Mouse (Mus musculus): ENCODE data around the gene C2. TPM values are rescaled to one million over a fixed set of nuclear protein-coding genes. Genes with fewer than 3 reads are reported as not detected.
"Not testable (repeated sequence)": the region's sequence is repeated elsewhere in the genome, so short reads cannot be mapped to it uniquely, and the experiment has no call there.

Gene C2
- polyA plus RNA-seq, 1 experiment from 2014 or later = 2.7 TPM

DNA sequence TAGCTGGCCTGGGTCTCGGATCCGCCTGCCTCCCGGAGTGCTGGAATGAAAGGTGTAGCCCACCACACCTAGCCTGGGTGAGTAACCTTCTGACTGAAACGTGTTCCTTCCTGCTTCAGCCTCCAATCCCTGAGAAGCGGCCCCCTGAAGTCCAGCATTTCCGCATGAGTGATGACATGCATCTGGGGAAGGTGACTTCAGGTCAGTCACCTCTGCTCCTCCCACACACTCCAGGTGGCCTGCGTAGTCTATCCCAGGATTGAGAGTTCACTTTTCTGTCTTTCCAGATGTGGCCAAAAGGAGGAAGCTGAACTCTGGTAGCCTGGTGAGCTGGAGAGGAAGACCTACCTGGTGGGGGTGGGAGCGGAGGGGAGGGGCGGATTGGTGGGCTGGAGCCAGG, 4.8 kb upstream of the C2 start:
- Histone ChIP-seq H3K4me1 (peaks cover 14% of the 10 kb centered on the region), H3K27ac (no peak overlapping the region), H3K27me3 (no peaks in the 10 kb centered on the region), H3K36me3 (peaks cover 66% of the 10 kb centered on the region), H3K4me3 (no peak overlapping the region), H3K9ac (no peak overlapping the region), H3K4me2 (no peak overlapping the region), H3K9me3 (no peaks in the 10 kb centered on the region)
- 90% methylated on average over 9 of the region's 9 CpGs for WGBS
- ATAC-seq (ENCODE audit: insufficient number of reproducible peaks, insufficient read depth, low FRiP score, low TSS enrichment, low read depth) = no peak

DNA sequence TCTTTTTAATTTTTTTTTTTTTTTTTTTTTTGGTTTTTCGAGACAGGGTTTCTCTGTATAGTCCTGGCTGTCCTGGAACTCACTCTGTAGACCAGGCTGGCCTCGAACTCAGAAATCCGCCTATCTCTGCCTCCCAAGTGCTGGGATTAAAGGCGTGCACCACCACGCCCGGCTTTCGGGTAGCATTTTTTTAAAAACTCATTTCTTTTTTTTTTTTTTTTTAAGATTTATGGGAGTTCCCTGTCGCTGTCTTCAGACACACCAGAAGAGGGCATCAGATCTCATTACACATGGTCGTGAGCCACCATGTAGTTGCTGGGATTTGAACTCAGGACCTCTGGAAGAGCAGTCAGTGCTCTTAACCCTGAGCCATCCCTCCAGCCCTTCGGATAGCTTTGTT, 3.9 kb upstream of the C2 start:
- H3K36me3 ChIP-seq = peaks cover 57% of the 10 kb centered on the region
- peaks cover 22% of the 10 kb centered on the region for H3K4me1 ChIP-seq
- not testable (repeated sequence) for ATAC-seq (ENCODE audit: insufficient number of reproducible peaks, insufficient read depth, low FRiP score, low TSS enrichment, low read depth); H3K4me3 ChIP-seq; H3K27ac ChIP-seq; H3K9ac ChIP-seq; H3K4me2 ChIP-seq; H3K27me3 ChIP-seq; H3K9me3 ChIP-seq
- WGBS = 92% methylated on average over 9 of the region's 10 CpGs

- not testable (repeated sequence) for ATAC-seq (ENCODE audit: insufficient number of reproducible peaks, insufficient read depth, low FRiP score, low TSS enrichment, low read depth); H3K4me2 ChIP-seq; H3K9me3 ChIP-seq; H3K27ac ChIP-seq; H3K27me3 ChIP-seq; H3K9ac ChIP-seq
- Histone ChIP-seq H3K4me1 (peaks cover 33% of the 10 kb centered on the region), H3K36me3 (peaks cover 53% of the 10 kb centered on the region), H3K4me3 (0 out of 2 replicates have a peak overlapping the region, but pooled peaks have one; percentile 90)
These were observed 2.8 kb upstream of the C2 start for GRCm38 (mm10) chr17:34900826-34901225.

GRCm38 (mm10) chr17:34899890-34900243, 1.8 kb upstream of the C2 start:
- H3K9me3 ChIP-seq = peaks cover 3% of the 10 kb centered on the region; the same call in 1 of the 2 replicates
- H3K4me1 ChIP-seq = peaks cover 42% of the 10 kb centered on the region
- peak overlapping the region; percentile 96 for H3K9ac ChIP-seq
- H3K27me3 ChIP-seq = no peaks in the 10 kb centered on the region
- no peak for ATAC-seq (ENCODE audit: insufficient number of reproducible peaks, insufficient read depth, low FRiP score, low TSS enrichment, low read depth)
- H3K4me2 ChIP-seq = peak overlapping the region; percentile 88
- H3K36me3 ChIP-seq = peaks cover 45% of the 10 kb centered on the region
- 1% methylated on average over 5 of the region's 5 CpGs for WGBS
- H3K4me3 ChIP-seq = peak overlapping the region; percentile 90
- peak overlapping the region; percentile 96 for H3K27ac ChIP-seq

DNA sequence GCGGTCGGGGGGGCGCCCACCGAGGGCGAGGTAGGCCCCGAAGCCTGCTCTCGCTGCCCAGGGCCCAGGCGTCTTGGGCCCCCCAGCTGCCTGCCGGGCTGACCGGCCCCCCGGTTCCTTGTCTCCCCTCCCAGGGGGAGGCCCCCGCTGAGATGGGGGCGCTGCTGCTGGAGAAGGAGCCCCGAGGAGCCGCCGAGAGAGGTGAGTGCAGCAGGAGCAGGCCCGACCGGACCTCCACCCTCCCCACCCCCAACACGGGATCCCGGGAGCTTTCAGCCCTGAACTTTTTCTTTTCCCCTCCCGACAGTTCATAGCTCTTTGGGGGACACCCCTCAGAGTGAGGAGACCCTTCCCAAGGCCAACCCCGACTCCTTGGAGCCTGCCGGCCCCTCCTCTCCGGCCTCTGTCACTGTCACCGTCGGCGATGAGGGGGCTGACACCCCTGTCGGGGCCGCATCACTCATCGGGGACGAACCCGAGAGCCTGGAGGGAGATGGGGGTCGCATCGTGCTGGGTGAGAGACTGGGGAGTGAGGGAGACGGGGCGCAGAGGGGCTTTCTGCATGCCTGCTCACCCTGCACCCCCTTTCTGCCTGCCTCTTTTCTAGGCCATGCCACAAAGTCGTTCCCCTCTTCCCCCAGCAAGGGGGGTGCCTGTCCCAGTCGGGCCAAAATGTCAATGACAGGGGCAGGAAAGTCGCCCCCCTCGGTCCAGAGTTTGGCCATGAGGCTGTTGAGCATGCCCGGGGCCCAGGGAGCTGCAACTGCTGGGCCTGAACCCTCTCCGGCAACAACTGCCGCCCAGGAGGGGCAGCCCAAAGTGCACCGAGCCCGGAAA, 1.2 kb upstream of the C2 start:
- 0 out of 2 replicates have a peak, but pooled peaks have one; percentile 4 for ATAC-seq (ENCODE audit: insufficient number of reproducible peaks, insufficient read depth, low FRiP score, low TSS enrichment, low read depth)
- H3K9me3 ChIP-seq = peaks cover 3% of the 10 kb centered on the region; the same call in 1 of the 2 replicates
- no peaks in the 10 kb centered on the region for H3K27me3 ChIP-seq
- peaks cover 42% of the 10 kb centered on the region for H3K4me1 ChIP-seq
- peaks cover 39% of the 10 kb centered on the region for H3K36me3 ChIP-seq
- WGBS = 1% methylated on average over 44 of the region's 45 CpGs
- peak overlapping the region; percentile 96 for H3K9ac ChIP-seq
- peak overlapping the region; percentile 90 for H3K4me3 ChIP-seq
- H3K27ac ChIP-seq = peak overlapping the region; percentile 96
- peak overlapping the region; percentile 88 for H3K4me2 ChIP-seq

DNA sequence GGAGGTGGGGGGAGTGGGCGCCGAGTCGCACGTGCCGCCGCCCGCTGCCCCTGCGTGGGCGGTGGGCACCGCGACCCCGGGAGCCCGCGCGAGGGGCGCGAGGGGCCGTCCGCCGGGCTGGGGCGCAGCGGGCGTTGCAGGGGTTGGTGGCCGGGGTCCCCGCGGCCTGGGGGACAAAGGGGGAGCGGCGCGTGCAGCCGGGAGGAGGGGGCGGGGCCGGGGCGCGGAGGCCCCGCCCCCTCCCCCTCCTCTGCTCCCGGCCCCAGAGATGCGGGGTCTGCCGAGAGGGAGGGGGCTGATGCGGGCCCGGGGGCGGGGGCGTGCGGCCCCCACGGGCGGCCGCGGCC, 614 bp upstream of the C2 start:
- Histone ChIP-seq H3K4me1 (peaks cover 43% of the 10 kb centered on the region), H3K4me3 (peak overlapping the region; percentile 90), H3K36me3 (peaks cover 33% of the 10 kb centered on the region), H3K27me3 (no peaks in the 10 kb centered on the region), H3K27ac (peak overlapping the region; percentile 96), H3K4me2 (peak overlapping the region; percentile 88), H3K9me3 (peaks cover 3% of the 10 kb centered on the region; the same call in 1 of the 2 replicates), H3K9ac (peak overlapping the region; percentile 96)
- 0 out of 2 replicates have a peak, but pooled peaks have one; percentile 2 for ATAC-seq (ENCODE audit: insufficient number of reproducible peaks, insufficient read depth, low FRiP score, low TSS enrichment, low read depth)
- WGBS = 1% methylated on average over 15 of the region's 47 CpGs

DNA sequence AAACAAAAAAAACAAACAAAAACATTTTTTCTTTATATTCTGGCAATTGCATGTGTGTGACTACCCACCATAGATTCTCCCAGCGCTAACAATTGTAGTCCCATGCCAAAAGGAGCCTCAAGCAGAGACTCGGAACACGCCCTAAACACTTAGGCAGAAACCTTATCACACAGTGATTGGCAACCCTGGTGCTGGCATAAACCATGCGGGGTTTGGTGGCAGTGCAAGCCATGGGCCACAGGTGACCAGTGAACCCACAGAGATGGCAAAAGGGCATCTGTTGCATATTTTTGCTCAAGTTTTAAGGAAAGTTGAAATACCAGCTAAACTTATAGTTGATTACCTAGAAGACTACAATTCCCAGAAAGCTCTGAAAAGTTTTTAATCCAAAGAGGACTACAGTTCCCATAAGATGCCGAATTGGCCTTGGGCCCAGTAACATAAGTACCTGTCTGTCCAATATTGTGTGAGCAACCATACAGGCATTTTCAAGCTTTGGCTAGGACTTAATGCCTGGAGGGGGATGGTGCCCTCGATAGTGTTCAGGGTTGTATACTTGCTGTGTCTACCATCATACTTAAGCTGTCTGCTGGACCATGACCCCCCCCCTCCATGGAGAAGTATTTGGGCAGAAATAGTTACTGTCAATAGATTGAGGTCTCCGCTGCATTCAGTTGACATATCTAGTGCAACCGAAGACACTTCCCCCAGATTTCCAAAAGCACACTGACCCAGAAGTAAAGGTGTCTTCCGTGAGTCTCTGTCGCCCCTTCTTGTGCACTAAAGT, 499 bp downstream of the C2 start:
- peaks cover 46% of the 10 kb centered on the region for H3K4me1 ChIP-seq
- ATAC-seq (ENCODE audit: insufficient number of reproducible peaks, insufficient read depth, low FRiP score, low TSS enrichment, low read depth) = no peak
- 15% methylated on average over 10 of the region's 10 CpGs for WGBS

DNA sequence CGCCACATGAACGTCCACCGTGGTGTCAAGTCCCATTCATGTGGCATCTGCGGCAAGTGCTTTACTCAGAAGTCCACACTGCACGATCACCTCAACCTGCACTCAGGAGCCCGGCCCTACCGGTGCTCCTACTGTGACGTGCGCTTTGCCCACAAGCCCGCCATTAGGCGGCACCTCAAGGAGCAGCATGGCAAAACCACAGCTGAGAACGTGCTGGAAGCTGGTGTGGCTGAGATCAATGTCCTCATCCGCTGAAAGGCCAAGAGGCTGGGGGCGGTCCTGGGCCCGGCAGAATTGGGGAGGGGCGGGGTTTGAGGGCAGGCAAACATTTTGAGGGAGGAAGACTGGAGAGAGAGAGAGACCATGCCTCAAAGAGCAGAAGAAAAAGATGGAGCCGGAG, 1.7 kb downstream of the C2 start:
- H3K4me1 ChIP-seq = peaks cover 45% of the 10 kb centered on the region
- peaks cover 3% of the 10 kb centered on the region; the same call in 1 of the 2 replicates for H3K9me3 ChIP-seq
- H3K4me3 ChIP-seq = peak overlapping the region; percentile 61; the same call in 1 of the 2 replicates
- H3K27me3 ChIP-seq = no peaks in the 10 kb centered on the region
- peak overlapping the region; percentile 91; the same call in 1 of the 2 replicates for H3K9ac ChIP-seq
- peak overlapping the region; percentile 78 for H3K4me2 ChIP-seq
- no peak for ATAC-seq (ENCODE audit: insufficient number of reproducible peaks, insufficient read depth, low FRiP score, low TSS enrichment, low read depth)
- 85% methylated on average over 17 of the region's 17 CpGs for WGBS
- H3K36me3 ChIP-seq = peaks cover 13% of the 10 kb centered on the region
- H3K27ac ChIP-seq = no peak overlapping the region

More for the DNA sequence above, 499 bp downstream of the C2 start:
- Histone ChIP-seq H3K9me3 (peaks cover 3% of the 10 kb centered on the region; the same call in 1 of the 2 replicates), H3K9ac (peak overlapping the region; percentile 96), H3K4me3 (peak overlapping the region; percentile 90), H3K27ac (peak overlapping the region; percentile 96), H3K36me3 (peaks cover 22% of the 10 kb centered on the region), H3K27me3 (no peaks in the 10 kb centered on the region), H3K4me2 (peak overlapping the region; percentile 88)

- ATAC-seq (ENCODE audit: insufficient number of reproducible peaks, insufficient read depth, low FRiP score, low TSS enrichment, low read depth) = no peak
- H3K27ac ChIP-seq = peak overlapping the region; percentile 93
These were observed 2.3 kb downstream of the C2 start for GRCm38 (mm10) chr17:34895724-34896123.

DNA sequence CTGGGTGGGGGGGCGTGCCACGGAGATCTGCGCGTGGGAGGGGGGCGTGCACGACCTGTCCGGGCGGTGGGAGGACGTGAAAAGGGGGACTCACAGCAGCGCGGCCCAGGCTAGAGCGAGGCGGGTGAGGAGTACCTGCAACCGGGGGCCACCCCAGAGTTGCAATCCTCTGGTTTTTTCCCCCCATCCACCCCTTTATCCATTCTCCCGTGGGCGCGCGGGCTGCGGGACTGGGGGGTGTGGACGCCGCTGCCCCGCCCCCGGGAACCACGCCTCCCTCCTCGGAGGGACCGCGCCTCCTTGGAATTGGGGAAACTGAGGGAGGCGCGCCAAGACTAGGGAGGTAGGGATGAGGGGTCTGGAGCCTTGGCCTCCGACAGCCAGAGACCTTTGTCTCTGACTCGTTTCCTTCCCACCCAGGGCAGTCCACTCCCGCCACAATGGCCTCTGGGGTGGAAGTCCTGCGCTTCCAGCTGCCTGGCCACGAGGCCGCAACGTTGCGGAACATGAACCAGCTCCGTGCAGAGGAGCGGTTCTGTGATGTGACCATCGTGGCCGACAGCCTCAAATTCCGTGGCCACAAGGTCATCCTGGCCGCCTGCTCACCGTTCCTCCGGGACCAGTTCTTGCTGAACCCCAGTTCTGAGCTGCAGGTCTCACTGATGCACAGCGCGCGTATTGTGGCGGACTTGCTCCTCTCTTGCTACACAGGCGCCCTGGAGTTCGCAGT, 3.1 kb downstream of the C2 start:
- ATAC-seq (ENCODE audit: insufficient number of reproducible peaks, insufficient read depth, low FRiP score, low TSS enrichment, low read depth) = peak; percentile 8; the same call in 1 of the 2 replicates
- WGBS = 6% methylated on average over 48 of the region's 51 CpGs
- peak overlapping the region; percentile 78 for H3K4me2 ChIP-seq
- H3K27ac ChIP-seq = peak overlapping the region; percentile 93
- H3K4me1 ChIP-seq = peaks cover 33% of the 10 kb centered on the region
- peaks cover 3% of the 10 kb centered on the region; the same call in 1 of the 2 replicates for H3K9me3 ChIP-seq
- H3K36me3 ChIP-seq = peaks cover 9% of the 10 kb centered on the region
- peak overlapping the region; percentile 61 for H3K4me3 ChIP-seq
- H3K27me3 ChIP-seq = no peaks in the 10 kb centered on the region
- peak overlapping the region; percentile 91 for H3K9ac ChIP-seq

More at GRCm38 (mm10) chr17:34895724-34896123, 2.3 kb downstream of the C2 start:
- Histone ChIP-seq H3K4me3 (peak overlapping the region; percentile 61), H3K36me3 (peaks cover 9% of the 10 kb centered on the region), H3K9me3 (peaks cover 3% of the 10 kb centered on the region; the same call in 1 of the 2 replicates), H3K27me3 (no peaks in the 10 kb centered on the region), H3K4me2 (peak overlapping the region; percentile 78), H3K9ac (peak overlapping the region; percentile 91), H3K4me1 (peaks cover 40% of the 10 kb centered on the region)
- 89% methylated on average over 15 of the region's 15 CpGs for whole genome bisulfite sequencing

- Histone ChIP-seq H3K27me3 (no peaks in the 10 kb centered on the region), H3K4me2 (peak overlapping the region; percentile 78), H3K9me3 (peaks cover 3% of the 10 kb centered on the region; the same call in 1 of the 2 replicates), H3K4me3 (peak overlapping the region; percentile 61), H3K4me1 (peaks cover 33% of the 10 kb centered on the region), H3K27ac (peak overlapping the region; percentile 93), H3K9ac (peak overlapping the region; percentile 91), H3K36me3 (peaks cover 9% of the 10 kb centered on the region)
- WGBS = under 1% methylated on average over 40 of the region's 51 CpGs
- peak; percentile 84 for ATAC-seq (ENCODE audit: insufficient number of reproducible peaks, insufficient read depth, low FRiP score, low TSS enrichment, low read depth)
These were observed 3.9 kb downstream of the C2 start for GRCm38 (mm10) chr17:34894074-34894597.

All from embryonic facial prominence, embryonic 13.5 days (tissue).